Mouse (Mus musculus): ENCODE measurements around the gene Zbtb12.

DNA sequence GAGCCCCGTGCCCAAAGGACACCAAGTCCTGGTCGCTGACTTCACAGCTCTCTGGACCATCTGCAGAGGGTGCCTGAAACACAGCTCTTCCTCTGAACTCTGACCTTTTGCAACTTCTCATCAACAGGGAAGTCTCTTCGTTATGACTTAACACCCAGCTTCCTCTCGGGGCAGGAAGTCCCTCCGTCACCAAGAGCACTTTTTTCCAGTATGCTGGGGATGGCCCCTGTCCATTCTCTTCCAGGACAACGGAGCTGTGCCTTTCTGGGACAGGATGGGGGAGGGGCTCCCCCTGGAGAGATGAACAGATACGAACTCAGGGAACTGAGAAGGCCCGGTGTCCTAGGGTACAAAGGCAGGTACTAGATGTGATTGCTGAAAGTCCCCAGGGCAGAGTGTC, 55.5 kb downstream of the Zbtb12 start:
- TF ChIP-seq EP300 (IDR thresholded peaks at IDR 0.05), result peak; percentile 35; the same call in 1 of the 2 replicates
- TF ChIP-seq CTCF (IDR thresholded peaks at IDR 0.05), result no peak
